Mouse (Mus musculus) MEL (cell line): ENCODE results near the gene Pabpn1l. TPM values are rescaled to one million over a fixed set of nuclear protein-coding genes. Genes with fewer than 3 reads are reported as not detected.

Source experiments
- DNase-seq: peaks from one replicate; pipeline ENCODE4 v3.0.0; 2011; ENCODE audit warnings: low read depth, low spot score
- H3K27ac ChIP-seq: 2 replicates; pipeline ENCODE4 v1.5.1; 2012; ENCODE audit warnings: low read depth, mild to moderate bottlenecking, control low read depth, low read length, moderate library complexity; ENCODE audit not compliant: control insufficient read depth
- H3K27me3 ChIP-seq, 2 experiments: fragments of 150-350 bp in 1 of 2; sonication (generic) in 1 of 2; 2 replicates each; pipeline ENCODE4 v1.6.1; 2012; ENCODE audit warnings: low read length in 2 of 2, mild to moderate bottlenecking in 2 of 2, improper control_type of control experiment in 1 of 2, moderate library complexity in 1 of 2; ENCODE audit not compliant: insufficient read depth in 2 of 2, control insufficient read depth in 1 of 2
- H3K36me3 ChIP-seq, 2 experiments: 2 replicates each; pipeline ENCODE4 v1.6.1; 2012 to 2014; ENCODE audit warnings: low read length in 2 of 2, improper control_type of control experiment in 1 of 2, inconsistent platforms in 1 of 2, mild to moderate bottlenecking in 1 of 2; ENCODE audit not compliant: insufficient read depth in 2 of 2, control insufficient read depth in 1 of 2
- H3K4me1 ChIP-seq, 2 experiments: fragments of 150-350 bp in 1 of 2; sonication (generic) in 1 of 2; 2 replicates each; pipeline ENCODE4 v1.6.1; 2012; ENCODE audit warnings: low read length in 2 of 2, improper control_type of control experiment in 1 of 2, mild to moderate bottlenecking in 1 of 2; ENCODE audit not compliant: insufficient read depth in 2 of 2, control insufficient read depth in 1 of 2
- H3K4me3 ChIP-seq, 2 experiments: fragments of 150-350 bp in 1 of 2; sonication (generic) in 1 of 2; 2 replicates each; pipeline ENCODE4 v1.5.1; 2012; ENCODE audit warnings: low read depth in 2 of 2, low read length in 2 of 2, mild to moderate bottlenecking in 2 of 2, moderate library complexity in 2 of 2, control low read depth in 1 of 2, improper control_type of control experiment in 1 of 2; ENCODE audit not compliant: control insufficient read depth in 1 of 2, insufficient read depth in 1 of 2
- H3K79me2 ChIP-seq: 2 replicates; pipeline ENCODE4 v1.6.1; 2012; ENCODE audit warnings: mild to moderate bottlenecking, low read length, moderate library complexity; ENCODE audit not compliant: control insufficient read depth, poor library complexity, insufficient read depth
- H3K9ac ChIP-seq: 2 replicates; pipeline ENCODE4 v1.6.1; 2012; ENCODE audit warnings: low read depth, mild to moderate bottlenecking, control low read depth, low read length, moderate library complexity; ENCODE audit not compliant: control insufficient read depth, poor library complexity, severe bottlenecking
- H3K9me3 ChIP-seq: fragments of 150-350 bp; sonication (generic); replicated peaks from 2 replicates; pipeline ENCODE4 v1.6.1; 2012; ENCODE audit warnings: mild to moderate bottlenecking, low read length, improper control_type of control experiment, moderate library complexity; ENCODE audit not compliant: insufficient read depth
- CHD1 ChIP-seq: IDR thresholded peaks from 2 replicates; pipeline ENCODE4 v1.6.1; 2012; ENCODE audit warnings: low read depth, mild to moderate bottlenecking, inconsistent platforms, low read length, improper control_type of control experiment
- CHD2 ChIP-seq: IDR thresholded peaks from 2 replicates; pipeline ENCODE4 v1.6.1; 2011; ENCODE audit warnings: low read length, improper control_type of control experiment
- E2F4 ChIP-seq: IDR thresholded peaks from 2 replicates; pipeline ENCODE4 v1.6.1; 2011; ENCODE audit warnings: low read depth, low read length, improper control_type of control experiment, borderline replicate concordance
- ELF1 ChIP-seq: IDR thresholded peaks from 2 replicates; pipeline ENCODE4 v1.6.1; 2014; ENCODE audit warnings: low read depth, mild to moderate bottlenecking, inconsistent platforms, low read length, improper control_type of control experiment, moderate library complexity
- HCFC1 ChIP-seq: IDR thresholded peaks from 2 replicates; pipeline ENCODE4 v1.6.1; 2012; ENCODE audit warnings: low read depth, mild to moderate bottlenecking, inconsistent platforms, low read length, improper control_type of control experiment, moderate library complexity
- JUND ChIP-seq: IDR thresholded peaks from 2 replicates; pipeline ENCODE4 v1.6.1; 2011; ENCODE audit warnings: low read depth, mild to moderate bottlenecking, improper control_type of control experiment, low read length
- KAT2A ChIP-seq: conservative IDR thresholded peaks from 2 replicates; pipeline ENCODE4 v1.6.1; 2012; ENCODE audit warnings: low read depth, low read length, improper control_type of control experiment, inconsistent platforms
- MAFK ChIP-seq: IDR thresholded peaks from 2 replicates; pipeline ENCODE4 v1.6.1; 2011; ENCODE audit warnings: low read depth, mild to moderate bottlenecking, low read length, improper control_type of control experiment, borderline replicate concordance
- MEF2A ChIP-seq: IDR thresholded peaks from 2 replicates; pipeline ENCODE4 v1.6.1; 2014; ENCODE audit warnings: low read depth, mild to moderate bottlenecking, inconsistent platforms, low read length, improper control_type of control experiment; ENCODE audit not compliant: poor library complexity, insufficient replicate concordance, severe bottlenecking; ENCODE audit errors: extremely low read depth
- MXI1 ChIP-seq: IDR thresholded peaks from 2 replicates; pipeline ENCODE4 v1.6.1; 2011; ENCODE audit warnings: mild to moderate bottlenecking, low read depth, low read length, improper control_type of control experiment
- MYC ChIP-seq: IDR thresholded peaks from 2 replicates; pipeline ENCODE4 v1.6.1; 2011; ENCODE audit warnings: low read depth, mild to moderate bottlenecking, low read length, improper control_type of control experiment, moderate library complexity
- NELFE ChIP-seq: IDR thresholded peaks from 2 replicates; pipeline ENCODE4 v1.6.1; 2011; ENCODE audit warnings: low read depth, low read length, improper control_type of control experiment
- NRF1 ChIP-seq: IDR thresholded peaks from 2 replicates; pipeline ENCODE4 v1.6.1; 2014; ENCODE audit warnings: low read depth, mild to moderate bottlenecking, inconsistent platforms, low read length, improper control_type of control experiment, moderate library complexity; ENCODE audit not compliant: poor library complexity, insufficient read depth, severe bottlenecking
- POLR2A ChIP-seq, 2 experiments: IDR thresholded peaks; 2 replicates each; pipeline ENCODE4 v1.6.1; 2011 to 2012; ENCODE audit warnings: low read length in 2 of 2, mild to moderate bottlenecking in 2 of 2, control low read depth in 1 of 2, improper control_type of control experiment in 1 of 2, low read depth in 1 of 2, moderate library complexity in 1 of 2; ENCODE audit not compliant: control insufficient read depth in 1 of 2, insufficient read depth in 1 of 2, poor library complexity in 1 of 2
- POLR2AphosphoS5 ChIP-seq: IDR thresholded peaks from 2 replicates; pipeline ENCODE4 v1.6.1; 2012; ENCODE audit warnings: low read depth, borderline replicate concordance, mild to moderate bottlenecking, inconsistent platforms, low read length, moderate library complexity, mixed read lengths
- TAL1 ChIP-seq: IDR thresholded peaks from 2 replicates; pipeline ENCODE4 v1.6.1; 2012; ENCODE audit warnings: mild to moderate bottlenecking, inconsistent platforms, low read length, moderate library complexity, mixed read lengths
- TBP ChIP-seq: IDR thresholded peaks from 2 replicates; pipeline ENCODE4 v1.8.0; 2011; ENCODE audit warnings: low read depth, low read length, improper control_type of control experiment
- UBTF ChIP-seq: IDR thresholded peaks from 2 replicates; pipeline ENCODE4 v1.6.1; 2012; ENCODE audit warnings: low read depth, mild to moderate bottlenecking, inconsistent platforms, low read length, improper control_type of control experiment, moderate library complexity, borderline replicate concordance; ENCODE audit not compliant: insufficient read depth
- USF2 ChIP-seq, 2 experiments: IDR thresholded peaks; 2 replicates each; pipeline ENCODE4 v1.6.1; 2011 to 2012; ENCODE audit warnings: improper control_type of control experiment in 2 of 2, low read length in 2 of 2, borderline replicate concordance in 1 of 2, inconsistent platforms in 1 of 2, low read depth in 1 of 2, mild to moderate bottlenecking in 1 of 2; ENCODE audit not compliant: insufficient read depth in 1 of 2
- ZKSCAN1 ChIP-seq: IDR thresholded peaks from 2 replicates; pipeline ENCODE4 v1.6.1; 2012; ENCODE audit warnings: low read depth, mild to moderate bottlenecking, inconsistent platforms, low read length, improper control_type of control experiment, moderate library complexity
- ZMIZ1 ChIP-seq: IDR thresholded peaks from 2 replicates; pipeline ENCODE4 v1.6.1; 2012; ENCODE audit warnings: low read depth, mild to moderate bottlenecking, inconsistent platforms, low read length, improper control_type of control experiment, moderate library complexity
- ZNF384 ChIP-seq: IDR thresholded peaks from 2 replicates; pipeline ENCODE4 v1.6.1; 2012; ENCODE audit warnings: low read depth, mild to moderate bottlenecking, inconsistent platforms, low read length, improper control_type of control experiment
- polyA plus RNA-seq, 2 experiments: library from polyadenylated mRNA; stranded (reverse) in 1 of 2; unstranded in 1 of 2; fragments of >175 nt in 1 of 2; fragments of >200 nt in 1 of 2; gene quantifications; 2 replicates each; pipeline versions ENCODE4 v1.2.1 to v1.2.4; 2012; ENCODE audit warnings: low replicate concordance in 2 of 2, low read depth in 1 of 2; ENCODE audit not compliant: insufficient read length in 2 of 2, insufficient read depth in 1 of 2, missing spikeins in 1 of 2
- total RNA-seq: library from RNA; depleted of rRNA; stranded (reverse); fragments of 300-350 nt; gene quantifications from 2 replicates; pipeline ENCODE4 v1.2.3, GENCODE M21; 2012

The Pabpn1l gene
- total and polyA plus RNA-seq, 3 experiments = 0.15 TPM; not detected in 2

- no peaks in the 10 kb centered on the region for H3K79me2 ChIP-seq
- no peaks in the 10 kb centered on the region for H3K9me3 ChIP-seq
- DNase-seq = no peak
- H3K9ac ChIP-seq = no peak overlapping the region
- H3K27me3 ChIP-seq = no peaks in the 10 kb centered on the region
- H3K4me3 ChIP-seq = no peak overlapping the region
- TF ChIP-seq E2F4 (no peak), MXI1 (no peak), UBTF (no peak), JUND (no peak), ZMIZ1 (no peak), MEF2A (no peak), CHD2 (no peak), TAL1 (no peak), MYC (no peak), ELF1 (no peak), ZNF384 (no peak), POLR2A (IDR thresholded peaks at IDR 0.05; ENCODE audit: control insufficient read depth in 1 of 2, insufficient read depth in 1 of 2, low read depth in 1 of 2, low read length in 2 of 2, poor library complexity in 1 of 2) (no peak; a peak in 1 of 4 replicates)
- H3K27ac ChIP-seq = no peak overlapping the region
- H3K36me3 ChIP-seq = peaks cover 0 to 11% of the 10 kb centered on the region in 2 experiments; a peak in 2 of 4 replicates
- no peaks in the 10 kb centered on the region for H3K4me1 ChIP-seq
Observed at GRCm38 (mm10) chr8:122646337-122646736, 23.8 kb upstream of the Pabpn1l start.

DNA sequence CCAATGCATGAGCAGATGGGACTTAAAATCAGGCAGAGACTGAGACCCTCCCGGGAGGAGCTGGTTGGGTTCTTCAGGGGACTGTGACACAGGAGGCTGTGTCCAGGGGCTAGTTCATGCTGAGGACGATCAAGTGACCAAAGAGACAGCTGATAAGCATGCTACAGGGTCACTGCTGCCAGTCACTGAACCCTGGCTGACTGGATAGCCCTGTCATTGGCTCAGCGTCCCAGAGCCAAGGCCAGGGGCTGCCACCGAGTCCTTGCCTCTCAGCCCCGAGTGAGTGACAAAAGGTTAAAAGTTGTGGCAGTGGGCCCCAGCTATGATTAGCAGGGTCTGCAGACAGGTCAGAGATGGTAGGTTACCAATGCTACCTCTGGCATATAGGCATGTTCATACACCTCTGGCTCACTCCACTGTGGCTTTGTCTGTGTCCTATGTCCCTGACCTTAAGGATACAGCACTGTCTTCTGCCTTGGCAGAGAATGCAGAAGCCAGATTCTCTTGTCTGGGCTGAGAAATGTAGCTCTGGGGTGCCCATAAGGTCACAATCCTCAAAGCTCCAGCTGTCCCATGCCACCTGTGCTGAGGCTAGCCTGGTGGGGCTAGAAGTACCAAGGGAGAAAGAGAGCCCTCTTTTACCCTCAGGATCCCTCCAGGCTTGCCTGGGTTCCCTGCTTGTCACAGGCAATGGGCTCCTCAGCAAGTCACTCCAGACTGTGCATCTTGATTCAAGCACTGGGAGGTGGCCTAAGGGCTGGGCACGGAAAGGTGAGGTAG, 21.8 kb upstream of the Pabpn1l start:
- peaks cover 0 to 11% of the 10 kb centered on the region in 2 experiments; a peak in 2 of 4 replicates for H3K36me3 ChIP-seq
- no peaks in the 10 kb centered on the region for H3K4me1 ChIP-seq
- no peak overlapping the region for H3K27ac ChIP-seq
- TF ChIP-seq ZNF384 (no peak), MXI1 (no peak), NRF1 (no peak), ZKSCAN1 (no peak), POLR2AphosphoS5 (no peak), CHD1 (no peak), USF2 (IDR thresholded peaks at IDR 0.05; ENCODE audit: borderline replicate concordance in 1 of 2, insufficient read depth in 1 of 2, low read depth in 1 of 2, low read length in 2 of 2) (no peak), MEF2A (no peak), KAT2A (no peak), TBP (no peak), NELFE (no peak), UBTF (no peak), MAFK (no peak), TAL1 (no peak), HCFC1 (no peak)
- no peak overlapping the region for H3K4me3 ChIP-seq
- H3K79me2 ChIP-seq = no peaks in the 10 kb centered on the region
- H3K9ac ChIP-seq = no peak overlapping the region
- no peak for DNase-seq
- no peaks in the 10 kb centered on the region for H3K9me3 ChIP-seq
- H3K27me3 ChIP-seq = no peaks in the 10 kb centered on the region
